In the genomic region with DNA sequence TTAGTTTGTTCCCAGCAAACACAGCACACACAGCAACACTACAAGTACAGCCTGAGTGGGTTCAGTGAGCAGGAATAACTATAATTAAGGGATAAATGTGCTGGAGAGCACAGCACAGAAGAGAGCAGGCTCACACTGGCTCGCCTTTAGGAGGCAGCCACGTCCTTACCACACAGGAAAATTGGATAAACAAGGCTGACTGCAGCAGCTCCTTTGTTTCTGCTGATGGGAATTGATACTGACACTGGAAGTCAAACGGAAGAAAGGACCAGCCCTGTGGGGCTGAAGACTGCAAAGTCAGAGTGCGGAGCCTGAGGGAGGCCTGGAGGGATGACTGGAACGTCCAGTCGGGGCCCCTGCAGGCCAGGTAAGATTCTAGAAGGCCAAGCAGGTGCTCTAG, we compare ENCODE assay signal across 8 mouse cellular contexts. TPM values are rescaled to one million over a fixed set of nuclear protein-coding genes. Genes with fewer than 3 reads are reported as not detected.
DNase-seq lines count a peak whose midpoint lies in the region; ATAC-seq lines count a peak whose summit lies in the region.

No protein-coding gene starts in this region.

- ATAC-seq in heart, embryonic 13.5 days (ENCODE audit: extremely low read depth, insufficient number of reproducible peaks, low FRiP score, low TSS enrichment): no peak
- no peak for ATAC-seq in hindbrain, embryonic 12.5 days (ENCODE audit: low FRiP score)
- no peak for ATAC-seq in midbrain, embryonic 12.5 days (ENCODE audit: low FRiP score, low read depth)

- peak overlapping the region; percentile 68 for H3K9ac ChIP-seq in heart, embryonic 13.5 days
- H3K9ac ChIP-seq in hindbrain, embryonic 12.5 days: peak overlapping the region; percentile 47
- peak overlapping the region; percentile 45 for H3K9ac ChIP-seq in midbrain, embryonic 12.5 days (replicated peaks)

- 53% methylated on average over 6 of the region's 6 CpGs for WGBS in heart, embryonic 13.5 days
- WGBS in hindbrain, embryonic 12.5 days: 64% methylated on average over 6 of the region's 6 CpGs
- 59% methylated on average over 6 of the region's 6 CpGs for WGBS in midbrain, embryonic 12.5 days

- H3K4me2 ChIP-seq in heart, embryonic 13.5 days: peak overlapping the region; percentile 72
- peak overlapping the region; percentile 62 for H3K4me2 ChIP-seq in hindbrain, embryonic 12.5 days (replicated peaks)
- peak overlapping the region; percentile 85 for H3K4me2 ChIP-seq in midbrain, embryonic 12.5 days (replicated peaks)

- peaks cover 36% of the 10 kb centered on the region for H3K4me1 ChIP-seq in heart, embryonic 13.5 days
- peaks cover 29% of the 10 kb centered on the region for H3K4me1 ChIP-seq in hindbrain, embryonic 12.5 days
- H3K4me1 ChIP-seq in midbrain, embryonic 12.5 days: peaks cover 32% of the 10 kb centered on the region

- peaks cover 38% of the 10 kb centered on the region for H3K36me3 ChIP-seq in heart, embryonic 13.5 days
- H3K36me3 ChIP-seq in hindbrain, embryonic 12.5 days: peaks cover 21% of the 10 kb centered on the region
- H3K36me3 ChIP-seq in midbrain, embryonic 12.5 days: peaks cover 25% of the 10 kb centered on the region

- intact Hi-C loops in heart, postnatal 36 days (cut with DNase I): loop anchor here (5.0 kb wide), 2 partner anchors 137 to 152 kb away; partner anchors contain the start of genes Syvn1 and Znhit2

- H3K4me3 ChIP-seq in heart, embryonic 13.5 days: peak overlapping the region; percentile 82
- peak overlapping the region; percentile 20 for H3K4me3 ChIP-seq in hindbrain, embryonic 12.5 days
- peak overlapping the region; percentile 26 for H3K4me3 ChIP-seq in midbrain, embryonic 12.5 days

- H3K27me3 ChIP-seq in heart, embryonic 13.5 days (replicated peaks): no peaks in the 10 kb centered on the region
- no peaks in the 10 kb centered on the region for H3K27me3 ChIP-seq in hindbrain, embryonic 12.5 days
- no peaks in the 10 kb centered on the region for H3K27me3 ChIP-seq in midbrain, embryonic 12.5 days

- 0 out of 2 replicates have a peak overlapping the region, but pooled peaks have one; percentile 28 for H3K27ac ChIP-seq in heart, embryonic 13.5 days (replicated peaks)
- H3K27ac ChIP-seq in hindbrain, embryonic 12.5 days: peak overlapping the region; percentile 69
- peak overlapping the region; percentile 63 for H3K27ac ChIP-seq in midbrain, embryonic 12.5 days (replicated peaks)

- DNase-seq in heart, postnatal 36 days: no peak
- DNase-seq in brain, adult 2 months (ENCODE audit: low read depth, low spot score): peak; percentile 50
- DNase-seq in testis, postnatal 10 days (ENCODE audit: low spot score): no peak
- no peak for DNase-seq in yolk sac, embryonic 10.5 days (ENCODE audit: low spot score)
- no peak for DNase-seq in gastrocnemius, adult 18-20 months (ENCODE audit: low spot score)

- no peaks in the 10 kb centered on the region for H3K9me3 ChIP-seq in heart, embryonic 13.5 days
- H3K9me3 ChIP-seq in hindbrain, embryonic 12.5 days (replicated peaks): no peaks in the 10 kb centered on the region
- H3K9me3 ChIP-seq in midbrain, embryonic 12.5 days: no peaks in the 10 kb centered on the region

RNA-seq across cellular contexts. Expression of gene Dpf2, which starts 2.6 kb away (rescaled TPM):
- 98.1 and 104 TPM in 2 replicates for polyA plus RNA-seq in heart, embryonic 13.5 days (2015; fragmentation: Nextera tagmentation; extraction: Ambion mirVana)
- 10 to 100 TPM; 75.8 to 96.2 TPM for total RNA-seq in heart, postnatal 36 days (2021)
- polyA plus RNA-seq in hindbrain, embryonic 12.5 days (2016; fragmentation: Nextera tagmentation; extraction: Ambion mirVana): 161 and 177 TPM in 2 replicates
- 171 and 185 TPM in 2 replicates for polyA plus RNA-seq in midbrain, embryonic 12.5 days (2016; fragmentation: Nextera tagmentation; extraction: Ambion mirVana)
- 10 to 100 TPM; 76.3 to 85.1 TPM for total RNA-seq in gastrocnemius, adult 18-20 months (2021)

RNA-seq across cellular contexts. Expression of gene Cdc42ep2, which starts 14.4 kb away (rescaled TPM):
- polyA plus RNA-seq in heart, embryonic 13.5 days (2015; fragmentation: Nextera tagmentation; extraction: Ambion mirVana): 8.9 and 9.3 TPM in 2 replicates
- 1 to 10 TPM; 9.3 to 9.5 TPM for total RNA-seq in heart, postnatal 36 days (2021)
- polyA plus RNA-seq in hindbrain, embryonic 12.5 days (2016; fragmentation: Nextera tagmentation; extraction: Ambion mirVana): 5.1 and 6.1 TPM in 2 replicates
- polyA plus RNA-seq in midbrain, embryonic 12.5 days (2016; fragmentation: Nextera tagmentation; extraction: Ambion mirVana): 3.6 and 3.8 TPM in 2 replicates
- total RNA-seq in gastrocnemius, adult 18-20 months (2021): 10 to 100 TPM in 1 of 2 experiments, 1 to 10 TPM in 1; 8.9 to 11.2 TPM

RNA-seq across cellular contexts. Expression of gene Tigd3, which starts 16.3 kb away (rescaled TPM):
- 1.9 and 2.0 TPM in 2 replicates for polyA plus RNA-seq in heart, embryonic 13.5 days (2015; fragmentation: Nextera tagmentation; extraction: Ambion mirVana)
- total RNA-seq in heart, postnatal 36 days (2021): under 1 TPM; 0.57 to 0.64 TPM
- 11.0 and 11.3 TPM in 2 replicates for polyA plus RNA-seq in hindbrain, embryonic 12.5 days (2016; fragmentation: Nextera tagmentation; extraction: Ambion mirVana)
- 11.1 and 11.4 TPM in 2 replicates for polyA plus RNA-seq in midbrain, embryonic 12.5 days (2016; fragmentation: Nextera tagmentation; extraction: Ambion mirVana)
- under 1 TPM; 0.21 TPM for total RNA-seq in gastrocnemius, adult 18-20 months (2021)

RNA-seq across cellular contexts. Expression of gene Slc25a45, which starts 32.6 kb away (rescaled TPM):
- polyA plus RNA-seq in heart, embryonic 13.5 days (2015; fragmentation: Nextera tagmentation; extraction: Ambion mirVana): 3.7 and 4.2 TPM in 2 replicates
- 1 to 10 TPM; 3.4 to 4.2 TPM for total RNA-seq in heart, postnatal 36 days (2021)
- polyA plus RNA-seq in hindbrain, embryonic 12.5 days (2016; fragmentation: Nextera tagmentation; extraction: Ambion mirVana): 2.0 and 2.2 TPM in 2 replicates
- 1.9 and 3.4 TPM in 2 replicates for polyA plus RNA-seq in midbrain, embryonic 12.5 days (2016; fragmentation: Nextera tagmentation; extraction: Ambion mirVana)
- under 1 TPM; 0.59 to 0.90 TPM for total RNA-seq in gastrocnemius, adult 18-20 months (2021)

RNA-seq across cellular contexts. Expression of gene Frmd8, which starts 35.1 kb away (rescaled TPM):
- polyA plus RNA-seq in heart, embryonic 13.5 days (2015; fragmentation: Nextera tagmentation; extraction: Ambion mirVana): 27.4 and 29.0 TPM in 2 replicates
- total RNA-seq in heart, postnatal 36 days (2021): 10 to 100 TPM; 11.4 to 11.7 TPM
- polyA plus RNA-seq in hindbrain, embryonic 12.5 days (2016; fragmentation: Nextera tagmentation; extraction: Ambion mirVana): 28.7 and 29.9 TPM in 2 replicates
- 22.3 and 24.8 TPM in 2 replicates for polyA plus RNA-seq in midbrain, embryonic 12.5 days (2016; fragmentation: Nextera tagmentation; extraction: Ambion mirVana)
- 1 to 10 TPM; 2.9 to 3.2 TPM for total RNA-seq in gastrocnemius, adult 18-20 months (2021)

Comparison
In these comparisons a context has a peak if more than half of its experiments do, and no peak if none do; other contexts are left out.
1. H3K4me3 ChIP-seq: peak in every context shown above with its lines; median percentile 82 in heart, embryonic 13.5 days; 26 in midbrain, embryonic 12.5 days; 20 in hindbrain, embryonic 12.5 days.